Mouse (Mus musculus) right cerebral cortex, postnatal 36 days (tissue): ENCODE measurements around the gene Mdp1.

ENCODE experiments used
- DNase-seq, 2 experiments: peaks; one replicate each; pipeline ENCODE4 v3.0.0; 2022; ENCODE audit warnings: low spot score in 2 of 2, mixed read lengths in 1 of 2

The Mdp1 gene

GRCm38 (mm10) chr14:55659960-55660573 is at the start of gene Mdp1:
Mdp1 (minus strand) TSS chr14:55660508.
- DNase-seq = peak; percentile 76 to 79

GRCm38 (mm10) chr14:55709509-55709908 is 49.2 kb upstream of the Mdp1 start:
- no peak for DNase-seq

GRCm38 (mm10) chr14:55707397-55707796 is 47.1 kb upstream of the Mdp1 start:
- DNase-seq = no peak

- no peak for DNase-seq
Measured at GRCm38 (mm10) chr14:55706051-55706600, 45.8 kb upstream of the Mdp1 start.

- no peak for DNase-seq
Measured at GRCm38 (mm10) chr14:55702761-55703160, 42.5 kb upstream of the Mdp1 start.

- no peak for DNase-seq
Measured at GRCm38 (mm10) chr14:55701131-55701530, 40.8 kb upstream of the Mdp1 start.

- no peak for DNase-seq
Measured at GRCm38 (mm10) chr14:55697226-55697625, 36.9 kb upstream of the Mdp1 start.

GRCm38 (mm10) chr14:55689433-55689832 is 29.1 kb upstream of the Mdp1 start:
- DNase-seq = no peak

GRCm38 (mm10) chr14:55682118-55682493 is 21.8 kb upstream of the Mdp1 start:
- DNase-seq = no peak

- peak; percentile 94 to 97 for DNase-seq
Measured at GRCm38 (mm10) chr14:55681160-55682117, 21.1 kb upstream of the Mdp1 start, which contains the start of gene Tinf2. Tinf2 (minus strand) TSS chr14:55681820.

GRCm38 (mm10) chr14:55677615-55678014 is 17.3 kb upstream of the Mdp1 start:
- no peak for DNase-seq

- no peak for DNase-seq
Measured at GRCm38 (mm10) chr14:55672741-55673060, 12.4 kb upstream of the Mdp1 start.

- DNase-seq = peak; percentile 95 to 98
Measured at GRCm38 (mm10) chr14:55671833-55672740, 11.8 kb upstream of the Mdp1 start, which contains the start of the genes Gmpr2 and Nedd8. Gmpr2 (plus strand) TSS chr14:55671941. Nedd8 (minus strand) TSS chr14:55672124.

- peak in 1 of 2 experiments; percentile 64 for DNase-seq
Measured at GRCm38 (mm10) chr14:55671486-55671832, 11.2 kb upstream of the Mdp1 start.

- DNase-seq = no peak
Measured at GRCm38 (mm10) chr14:55660636-55661035, 328 bp upstream of the Mdp1 start.

- DNase-seq = no peak
Measured at GRCm38 (mm10) chr14:55658011-55658410, 2.3 kb downstream of the Mdp1 start.

GRCm38 (mm10) chr14:55656935-55657334 is 3.4 kb downstream of the Mdp1 start:
- no peak for DNase-seq

- no peak for DNase-seq
Measured at GRCm38 (mm10) chr14:55651528-55651927, 8.8 kb downstream of the Mdp1 start.

GRCm38 (mm10) chr14:55649884-55650283 is 10.4 kb downstream of the Mdp1 start, which contains the start of gene Tssk4:
Tssk4 (plus strand) TSS chr14:55650184.
- DNase-seq = no peak

GRCm38 (mm10) chr14:55644261-55644888 is 15.9 kb downstream of the Mdp1 start:
- DNase-seq = no peak
